Mouse (Mus musculus) adrenal gland, adult (tissue): ENCODE results near the gene Dync1li2.

Source experiments
- DNase-seq, 2 experiments: peaks; one replicate each; pipeline ENCODE4 v3.0.0; 2022 to 2023; ENCODE audit warnings: low spot score in 1 of 2; ENCODE audit not compliant: inconsistent age in 2 of 2

The Dync1li2 gene

GRCm38 (mm10) chr8:104383977-104384376 lies 58.9 kb downstream of the Dync1li2 start:
- DNase-seq = no peak

- DNase-seq = no peak
Observed at GRCm38 (mm10) chr8:104383296-104383695, 59.6 kb downstream of the Dync1li2 start.

- DNase-seq = no peak
Observed at GRCm38 (mm10) chr8:104380961-104381411, 61.9 kb downstream of the Dync1li2 start.

- no peak for DNase-seq
Observed at GRCm38 (mm10) chr8:104380269-104380668, 62.6 kb downstream of the Dync1li2 start.

GRCm38 (mm10) chr8:104379301-104379836 lies 63.5 kb downstream of the Dync1li2 start:
- no peak for DNase-seq

- no peak for DNase-seq
Observed at GRCm38 (mm10) chr8:104376669-104377068, 66.2 kb downstream of the Dync1li2 start.

- no peak for DNase-seq
Observed at GRCm38 (mm10) chr8:104375959-104376358, 66.9 kb downstream of the Dync1li2 start.

GRCm38 (mm10) chr8:104374864-104375846 lies 67.7 kb downstream of the Dync1li2 start:
- DNase-seq = peak in 1 of 2 experiments; percentile 67

GRCm38 (mm10) chr8:104374269-104374668 lies 68.6 kb downstream of the Dync1li2 start:
- no peak for DNase-seq

GRCm38 (mm10) chr8:104373779-104374178 lies 69.1 kb downstream of the Dync1li2 start:
- peak in 1 of 2 experiments; percentile 43 for DNase-seq

- DNase-seq = peak; percentile 23 to 71
Observed at GRCm38 (mm10) chr8:104371121-104371520, 71.7 kb downstream of the Dync1li2 start.

- DNase-seq = peak; percentile 45 to 80
Observed at GRCm38 (mm10) chr8:104370071-104370470, 72.8 kb downstream of the Dync1li2 start.

- no peak for DNase-seq
Observed at GRCm38 (mm10) chr8:104369591-104369990, 73.3 kb downstream of the Dync1li2 start.
